Mouse (Mus musculus) small intestine, adult 2 months (tissue): ENCODE measurements around the gene Gsap.

Source experiments
- CTCF ChIP-seq: fragments of 200-500 bp; IDR thresholded peaks from 2 replicates; pipeline ENCODE4 v1.5.1; 2012; ENCODE audit warnings: low read depth, mild to moderate bottlenecking, control low read depth, inconsistent platforms, low read length, moderate library complexity, mixed read lengths; ENCODE audit not compliant: insufficient replicate concordance, insufficient read length; ENCODE audit errors: extremely low read depth
- POLR2A ChIP-seq: fragments of 200-500 bp; IDR thresholded peaks from 2 replicates; pipeline ENCODE4 v1.6.1; 2012; ENCODE audit warnings: low read depth, mild to moderate bottlenecking, control low read depth, inconsistent platforms, low read length, moderate library complexity

- no peak for TF ChIP-seq CTCF
- TF ChIP-seq POLR2A: no peak; the same call in 1 of the 2 replicates
Measured at GRCm38 (mm10) chr5:21185764-21186685, at the start of gene Gsap.
